Mouse (Mus musculus) activated CD4-positive, CD25-positive, alpha-beta regulatory T cell, adult 4 months (primary cell): ENCODE measurements around the gene Ssxb9. TPM values are rescaled to one million over a fixed set of nuclear protein-coding genes. Genes with fewer than 3 reads are reported as not detected.
"Not testable (repeated sequence)": the region's sequence is repeated elsewhere in the genome, so short reads cannot be mapped to it uniquely, and the experiment has no call there.

Experiments used
- ATAC-seq: one replicate; pipeline ENCODE4 v1.8.0; 2017
- polyA plus RNA-seq, 2 experiments: library from polyadenylated mRNA; unstranded; fragments of 100-300 nt; shearing (Covaris generic); gene quantifications; one replicate each; pipeline ENCODE4 v1.2.1; 2017

The Ssxb9 gene
- polyA plus RNA-seq, result not detected

GRCm38 (mm10) chrX:8366678-8367077, at the start of gene Ssxb9:
Gene Ssxb9, plus strand, starts transcription at chrX:8366978.
- not testable (repeated sequence) for ATAC-seq

- ATAC-seq, result no peak
Measured at GRCm38 (mm10) chrX:8327124-8327523, 39.7 kb upstream of the Ssxb9 start, which contains the start of gene Ssxb10. Gene Ssxb10, plus strand, starts transcription at chrX:8327424.

GRCm38 (mm10) chrX:8413005-8413404, 46.2 kb downstream of the Ssxb9 start, which contains the start of gene Ssxb1:
Gene Ssxb1, plus strand, starts transcription at chrX:8413305.
- ATAC-seq, result not testable (repeated sequence)

Other genes with a start within 250 kb of the Ssxb9 start
- 10 to 100 TPM; 15.8 to 18.9 TPM for gene Wdr13, start 234.1 kb upstream of the Ssxb9 start, polyA plus RNA-seq
- gene Rbm3, start 221.1 kb upstream of the Ssxb9 start, polyA plus RNA-seq, result 100 to 1,000 TPM; 711 to 929 TPM
- 1 to 10 TPM; 4.1 to 4.5 TPM for gene Tbc1d25, start 190.8 kb upstream of the Ssxb9 start, polyA plus RNA-seq
- gene Ebp, start 173.5 kb upstream of the Ssxb9 start, polyA plus RNA-seq, result 100 to 1,000 TPM; 129 to 202 TPM
- gene Porcn, start 160.5 kb upstream of the Ssxb9 start, polyA plus RNA-seq, result under 1 TPM in 1 of 2 experiments, not detected in 1; 0.38 TPM
- gene Ftsj1, start 114.6 kb upstream of the Ssxb9 start, polyA plus RNA-seq, result 10 to 100 TPM; 16.0 to 21.0 TPM
- under 1 TPM in 1 of 2 experiments, not detected in 1; 0.60 TPM for gene Slc38a5, start 95.8 kb upstream of the Ssxb9 start, polyA plus RNA-seq
- gene Ssxb10, start 39.6 kb upstream of the Ssxb9 start, polyA plus RNA-seq, result not detected
- not detected for gene Ssxb1, start 46.3 kb downstream of the Ssxb9 start, polyA plus RNA-seq
- gene Ssxb2, start 94.7 kb downstream of the Ssxb9 start, polyA plus RNA-seq, result not detected
- not detected for gene Gm14459, start 158.0 kb downstream of the Ssxb9 start, polyA plus RNA-seq
- not detected for gene Ssxb6, start 181.3 kb downstream of the Ssxb9 start, polyA plus RNA-seq
- gene Ssxb3, start 224.8 kb downstream of the Ssxb9 start, polyA plus RNA-seq, result not detected